Mouse (Mus musculus): ENCODE results near the gene Klhl8.

DNA sequence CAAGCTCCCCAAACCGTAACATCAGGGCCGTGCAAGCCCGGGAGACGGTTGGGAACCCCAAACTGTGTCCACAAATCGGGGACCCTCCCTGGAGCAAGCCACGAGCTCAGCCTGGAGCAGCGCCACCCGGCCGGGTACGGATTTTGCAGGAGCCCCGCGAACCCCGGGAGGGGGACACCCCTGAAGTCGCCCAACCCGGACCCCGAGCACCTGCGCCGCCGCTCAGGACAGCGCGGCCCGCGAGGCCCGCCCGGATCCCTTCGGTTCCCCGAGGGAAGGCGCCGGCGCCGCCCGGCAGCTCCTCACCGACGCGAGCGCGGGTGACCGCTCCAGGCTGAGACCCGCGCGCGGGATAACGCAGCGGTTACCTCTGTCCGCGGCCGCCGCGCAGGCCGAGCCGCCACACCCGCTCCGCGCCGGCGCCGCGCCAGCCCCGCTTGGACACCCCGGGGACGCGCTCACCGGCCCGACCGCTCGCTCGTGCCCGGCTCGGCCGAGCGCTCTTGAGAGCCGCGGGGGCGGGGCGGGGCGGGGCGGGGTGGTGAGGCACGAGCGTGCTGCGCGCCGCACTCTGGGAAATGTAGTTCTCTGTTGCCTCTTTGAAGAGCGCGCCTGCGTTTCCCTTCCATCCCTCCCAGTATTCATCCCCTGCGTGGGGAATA lies at the start of gene Klhl8:
- TF ChIP-seq CTCF (IDR thresholded peaks at IDR 0.05; ENCODE audit: insufficient read depth, low read depth, low read length) (no peak), POLR2A (IDR thresholded peaks at IDR 0.05; ENCODE audit: insufficient read depth, low read depth, low read length) (peak; percentile 75)
